Mouse (Mus musculus): Measurements from ENCODE around the gene Olfr114. TPM values are rescaled to one million over a fixed set of nuclear protein-coding genes. Genes with fewer than 3 reads are reported as not detected.

The Olfr114 gene
- not detected in 2 replicates for polyA plus RNA-seq (2014; fragmentation: Nextera tagmentation; extraction: Ambion mirVana)

GRCm38 (mm10) chr17:37592643-37593042 is at the start of gene Olfr114:
Olfr114 (minus strand) TSS chr17:37592743.
- Histone ChIP-seq H3K4me1 (ENCODE audit: control insufficient read depth, insufficient read depth, low read length) (no peaks in the 10 kb centered on the region), H3K4me3 (ENCODE audit: low read length) (no peak within 1 kb of the TSS), H3K36me3 (ENCODE audit: control insufficient read depth, insufficient read depth, low read length) (no peaks in the 10 kb centered on the region), H3K9ac (ENCODE audit: low read depth, low read length) (no peak within 1 kb of the TSS), H3K9me3 (ENCODE audit: control insufficient read depth, low read length) (no peaks in the 10 kb centered on the region), H3K27me3 (ENCODE audit: control insufficient read depth, insufficient read depth, low read length) (no peaks in the 10 kb centered on the region), H3K4me2 (replicated peaks; ENCODE audit: low read depth, low read length) (no peak within 1 kb of the TSS), H3K27ac (ENCODE audit: low read depth, low read length) (no peak within 1 kb of the TSS)
- ATAC-seq (ENCODE audit: low FRiP score, low TSS enrichment) = no peak

GRCm38 (mm10) chr17:37627009-37627408 is 34.5 kb upstream of the Olfr114 start, which contains the start of the genes Olfr115 and Olfr116:
Olfr115 (minus strand) TSS chr17:37627109.
Olfr116 (minus strand) TSS chr17:37627199.
- H3K9me3 ChIP-seq (ENCODE audit: control insufficient read depth, low read length) = no peaks in the 10 kb centered on the region
- H3K27ac ChIP-seq (ENCODE audit: low read depth, low read length) = no peak within 1 kb of the TSS
- H3K36me3 ChIP-seq (ENCODE audit: control insufficient read depth, insufficient read depth, low read length) = no peaks in the 10 kb centered on the region
- H3K4me2 ChIP-seq (replicated peaks; ENCODE audit: low read depth, low read length) = no peak within 1 kb of the TSS
- no peak within 1 kb of the TSS for H3K4me3 ChIP-seq (ENCODE audit: low read length)
- no peak within 1 kb of the TSS for H3K9ac ChIP-seq (ENCODE audit: low read depth, low read length)
- H3K4me1 ChIP-seq (ENCODE audit: control insufficient read depth, insufficient read depth, low read length) = no peaks in the 10 kb centered on the region
- WGBS = 81% methylated on average over 2 of the region's 2 CpGs
- no peaks in the 10 kb centered on the region for H3K27me3 ChIP-seq (ENCODE audit: control insufficient read depth, insufficient read depth, low read length)
- no peak for ATAC-seq (ENCODE audit: low FRiP score, low TSS enrichment)

- H3K27ac ChIP-seq (ENCODE audit: low read depth, low read length) = no peak within 1 kb of the TSS
- no peak within 1 kb of the TSS for H3K9ac ChIP-seq (ENCODE audit: low read depth, low read length)
- no peak within 1 kb of the TSS for H3K4me3 ChIP-seq (ENCODE audit: low read length)
- H3K9me3 ChIP-seq (ENCODE audit: control insufficient read depth, low read length) = no peaks in the 10 kb centered on the region
- no peaks in the 10 kb centered on the region for H3K4me1 ChIP-seq (ENCODE audit: control insufficient read depth, insufficient read depth, low read length)
- H3K36me3 ChIP-seq (ENCODE audit: control insufficient read depth, insufficient read depth, low read length) = no peaks in the 10 kb centered on the region
- H3K4me2 ChIP-seq (replicated peaks; ENCODE audit: low read depth, low read length) = no peak within 1 kb of the TSS
- no peak for ATAC-seq (ENCODE audit: low FRiP score, low TSS enrichment)
- H3K27me3 ChIP-seq (ENCODE audit: control insufficient read depth, insufficient read depth, low read length) = no peaks in the 10 kb centered on the region
These were observed 15.0 kb downstream of the Olfr114 start, which contains the start of gene Olfr113 for GRCm38 (mm10) chr17:37577563-37577962. Olfr113 (minus strand) TSS chr17:37577663.

GRCm38 (mm10) chr17:37569351-37569750 is 23.2 kb downstream of the Olfr114 start, which contains the start of gene Olfr112:
Olfr112 (minus strand) TSS chr17:37569451.
- H3K4me2 ChIP-seq (replicated peaks; ENCODE audit: low read depth, low read length) = no peak within 1 kb of the TSS
- no peak within 1 kb of the TSS for H3K27ac ChIP-seq (ENCODE audit: low read depth, low read length)
- no peak within 1 kb of the TSS for H3K9ac ChIP-seq (ENCODE audit: low read depth, low read length)
- H3K4me1 ChIP-seq (ENCODE audit: control insufficient read depth, insufficient read depth, low read length) = no peaks in the 10 kb centered on the region
- no peak within 1 kb of the TSS for H3K4me3 ChIP-seq (ENCODE audit: low read length)
- H3K36me3 ChIP-seq (ENCODE audit: control insufficient read depth, insufficient read depth, low read length) = no peaks in the 10 kb centered on the region
- no peaks in the 10 kb centered on the region for H3K9me3 ChIP-seq (ENCODE audit: control insufficient read depth, low read length)
- no peak for ATAC-seq (ENCODE audit: low FRiP score, low TSS enrichment)
- no peaks in the 10 kb centered on the region for H3K27me3 ChIP-seq (ENCODE audit: control insufficient read depth, insufficient read depth, low read length)

GRCm38 (mm10) chr17:37558913-37559615 is 33.5 kb downstream of the Olfr114 start:
- no peaks in the 10 kb centered on the region for H3K27me3 ChIP-seq (ENCODE audit: control insufficient read depth, insufficient read depth, low read length)
- ATAC-seq (ENCODE audit: low FRiP score, low TSS enrichment) = no peak
- no peak overlapping the region for H3K27ac ChIP-seq (ENCODE audit: low read depth, low read length)
- H3K9ac ChIP-seq (ENCODE audit: low read depth, low read length) = no peak overlapping the region
- H3K4me3 ChIP-seq (ENCODE audit: low read length) = no peak overlapping the region
- 64% methylated on average over 1 of the region's 1 CpGs for WGBS
- no peaks in the 10 kb centered on the region for H3K36me3 ChIP-seq (ENCODE audit: control insufficient read depth, insufficient read depth, low read length)
- H3K4me1 ChIP-seq (ENCODE audit: control insufficient read depth, insufficient read depth, low read length) = no peaks in the 10 kb centered on the region
- H3K4me2 ChIP-seq (replicated peaks; ENCODE audit: low read depth, low read length) = no peak overlapping the region
- H3K9me3 ChIP-seq (ENCODE audit: control insufficient read depth, low read length) = no peaks in the 10 kb centered on the region

GRCm38 (mm10) chr17:37543800-37544435 is 48.6 kb downstream of the Olfr114 start:
- no peaks in the 10 kb centered on the region for H3K9me3 ChIP-seq (ENCODE audit: control insufficient read depth, low read length)
- no peak overlapping the region for H3K4me2 ChIP-seq (replicated peaks; ENCODE audit: low read depth, low read length)
- no peaks in the 10 kb centered on the region for H3K36me3 ChIP-seq (ENCODE audit: control insufficient read depth, insufficient read depth, low read length)
- no peaks in the 10 kb centered on the region for H3K4me1 ChIP-seq (ENCODE audit: control insufficient read depth, insufficient read depth, low read length)
- no peak for ATAC-seq (ENCODE audit: low FRiP score, low TSS enrichment)
- no peak overlapping the region for H3K9ac ChIP-seq (ENCODE audit: low read depth, low read length)
- H3K4me3 ChIP-seq (ENCODE audit: low read length) = no peak overlapping the region
- H3K27ac ChIP-seq (ENCODE audit: low read depth, low read length) = no peak overlapping the region
- H3K27me3 ChIP-seq (ENCODE audit: control insufficient read depth, insufficient read depth, low read length) = no peaks in the 10 kb centered on the region
- 72% methylated on average over 3 of the region's 3 CpGs for WGBS

- no peak overlapping the region for H3K9ac ChIP-seq (ENCODE audit: low read depth, low read length)
- no peaks in the 10 kb centered on the region for H3K9me3 ChIP-seq (ENCODE audit: control insufficient read depth, low read length)
- no peaks in the 10 kb centered on the region for H3K36me3 ChIP-seq (ENCODE audit: control insufficient read depth, insufficient read depth, low read length)
- 87% methylated on average over 4 of the region's 4 CpGs for WGBS
- no peak overlapping the region for H3K4me3 ChIP-seq (ENCODE audit: low read length)
- no peak for ATAC-seq (ENCODE audit: low FRiP score, low TSS enrichment)
- H3K4me2 ChIP-seq (replicated peaks; ENCODE audit: low read depth, low read length) = no peak overlapping the region
- H3K27me3 ChIP-seq (ENCODE audit: control insufficient read depth, insufficient read depth, low read length) = no peaks in the 10 kb centered on the region
- H3K27ac ChIP-seq (ENCODE audit: low read depth, low read length) = no peak overlapping the region
- no peaks in the 10 kb centered on the region for H3K4me1 ChIP-seq (ENCODE audit: control insufficient read depth, insufficient read depth, low read length)
These were observed 51.0 kb downstream of the Olfr114 start for GRCm38 (mm10) chr17:37541454-37542119.

Measured in kidney, embryonic 14.5 days (tissue).